Mouse (Mus musculus) kidney, postnatal 10 days (tissue): ENCODE data around the gene Ap1b1.

ENCODE experiments used
- DNase-seq: peaks from one replicate; pipeline ENCODE4 v3.0.0; 2021; ENCODE audit warnings: mixed read lengths

Gene Ap1b1

DNA sequence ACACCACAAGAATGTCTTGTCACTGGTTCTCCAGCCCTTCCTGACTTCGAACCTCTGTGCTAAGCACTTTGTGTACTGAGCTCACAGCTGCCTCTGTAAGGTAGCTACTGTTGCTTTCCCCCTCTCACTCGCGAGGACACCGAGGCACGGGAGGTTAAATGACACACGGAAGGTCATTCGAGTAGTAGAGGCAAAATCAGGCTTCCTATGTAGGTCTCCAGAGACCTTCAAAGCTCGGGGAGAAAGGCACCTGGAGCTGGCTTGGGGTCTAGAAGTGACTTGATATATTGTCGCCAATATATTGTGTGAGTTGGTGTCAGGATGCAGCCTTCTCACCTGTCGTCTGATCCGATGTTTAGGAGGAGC lies 846 bp downstream of the Ap1b1 start:
- no peak for DNase-seq

DNA sequence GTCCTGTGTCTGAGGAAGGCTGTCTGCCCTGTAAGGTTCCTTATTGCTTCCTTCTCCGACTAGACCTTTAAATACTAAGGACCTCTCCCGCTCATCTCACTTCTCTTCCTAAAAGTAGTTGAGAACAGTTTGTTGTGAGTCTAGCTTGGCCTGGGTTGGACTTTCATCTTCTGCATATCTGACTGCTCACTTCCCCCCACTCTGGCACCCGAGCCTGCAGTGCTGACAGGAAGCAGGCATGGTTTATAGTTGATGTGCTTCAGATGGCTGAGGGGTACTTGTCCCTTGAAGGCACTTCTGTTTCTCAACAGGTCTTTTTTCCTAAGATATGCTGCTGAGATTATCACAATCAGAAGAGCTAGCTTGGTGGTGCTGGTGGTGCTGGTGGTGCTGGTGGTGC lies 2.6 kb downstream of the Ap1b1 start:
- DNase-seq: peak; percentile 38

DNA sequence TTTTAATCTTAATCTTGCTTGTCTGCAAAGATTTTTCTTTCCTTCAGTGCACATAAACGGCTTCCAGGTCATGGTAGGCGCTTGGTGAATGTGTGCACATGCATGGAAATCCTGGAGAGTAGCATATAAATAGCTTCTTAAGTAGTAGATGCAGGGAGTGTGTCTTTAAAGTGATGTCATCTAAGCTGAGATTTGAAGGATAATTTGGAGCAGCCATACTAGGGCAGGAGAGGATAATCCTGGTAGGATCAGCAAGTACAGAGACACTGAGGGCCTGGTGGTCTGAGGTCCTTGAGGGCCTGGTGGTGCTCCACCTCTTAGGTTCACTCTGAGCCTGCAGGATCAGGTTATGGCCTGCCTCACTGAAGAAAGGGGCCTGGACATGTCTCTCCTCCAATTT lies 5.8 kb downstream of the Ap1b1 start:
- no peak for DNase-seq

DNA sequence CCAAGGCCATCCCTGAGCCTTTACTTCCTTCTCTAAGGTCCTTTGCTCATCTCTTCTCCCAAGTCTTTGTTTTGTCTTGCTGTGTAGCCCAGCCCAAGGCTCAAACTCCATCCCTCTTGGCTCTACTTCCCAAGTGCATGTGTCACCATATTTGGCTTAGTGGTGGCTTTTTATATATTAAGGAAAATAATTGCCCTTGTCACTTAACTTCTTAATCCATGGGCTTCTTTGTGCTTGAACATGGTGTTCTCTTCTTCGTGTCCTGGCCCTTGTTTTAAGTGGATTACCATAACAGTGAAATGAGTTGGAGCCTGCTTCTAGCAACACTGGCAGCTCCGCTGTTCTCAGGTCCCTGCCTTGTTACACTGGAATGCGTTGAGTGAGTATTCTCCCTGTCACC lies 9.1 kb downstream of the Ap1b1 start:
- no peak for DNase-seq

DNA sequence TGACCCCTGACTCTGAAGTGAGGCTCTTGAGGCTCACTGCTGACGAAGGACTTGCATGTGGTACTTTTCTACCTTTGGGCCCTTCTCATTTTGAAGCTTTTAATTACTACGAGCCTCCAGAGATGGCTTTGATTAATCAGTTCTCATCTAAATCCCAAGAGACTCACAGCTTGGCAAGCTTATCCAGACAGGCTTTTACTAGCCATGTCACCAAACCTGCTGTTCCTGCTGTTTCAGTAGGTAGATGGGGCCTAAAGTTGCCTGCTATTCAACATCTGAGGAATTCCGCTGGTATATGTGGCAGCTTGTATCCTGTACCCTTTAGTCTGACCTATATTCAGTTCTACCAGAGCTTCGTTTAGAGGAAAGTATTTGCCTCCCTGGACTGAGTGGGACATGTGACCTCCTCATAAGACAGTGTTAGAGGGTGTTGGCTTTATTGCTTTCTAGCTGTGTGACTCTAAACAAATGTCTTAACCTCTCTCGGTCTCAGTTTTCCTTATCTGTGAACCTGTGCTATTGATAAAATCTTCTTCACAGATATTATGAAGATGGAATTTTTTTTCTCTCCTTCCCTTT lies 10.1 kb downstream of the Ap1b1 start:
- DNase-seq: no peak

DNA sequence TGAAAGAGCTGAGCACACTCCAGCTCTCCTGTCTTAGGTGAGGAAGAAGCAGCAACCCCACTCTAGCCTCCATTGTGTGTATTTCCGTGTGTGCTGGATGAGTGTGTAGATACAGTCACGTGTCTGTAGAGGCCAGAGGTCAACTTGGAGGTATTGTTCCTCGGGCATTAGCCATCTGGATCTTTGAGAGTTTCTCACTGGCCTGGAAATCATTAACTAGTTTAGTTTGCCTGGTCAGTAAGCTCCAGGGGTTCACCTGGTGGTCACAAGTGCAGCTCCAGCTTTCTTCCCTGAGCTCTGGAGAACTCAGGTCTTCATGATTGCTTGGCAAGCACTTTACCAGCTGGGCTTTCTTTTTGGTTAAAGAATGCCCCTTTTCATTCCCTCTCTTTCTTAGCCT lies 11.7 kb downstream of the Ap1b1 start:
- DNase-seq: peak; percentile 75

DNA sequence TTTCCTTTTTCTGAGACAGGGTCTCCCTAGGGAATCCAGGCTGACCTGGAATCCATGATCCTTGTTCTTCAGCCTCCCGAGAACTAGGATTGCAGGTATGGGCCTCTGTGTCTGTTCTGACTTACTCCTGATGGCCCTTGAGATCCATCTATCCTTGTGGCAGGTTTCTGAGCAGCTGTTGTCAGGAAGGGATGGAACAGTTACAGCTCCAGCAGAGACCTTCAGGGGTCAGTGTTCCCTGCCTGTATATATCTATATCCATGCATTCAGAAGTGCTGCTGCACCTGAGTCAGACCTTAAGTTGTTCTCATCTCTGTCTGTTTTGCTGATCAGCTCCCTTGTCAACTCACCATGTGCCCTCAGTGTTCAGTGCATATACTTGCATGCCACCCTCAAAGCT lies 12.1 kb downstream of the Ap1b1 start:
- DNase-seq: no peak

DNA sequence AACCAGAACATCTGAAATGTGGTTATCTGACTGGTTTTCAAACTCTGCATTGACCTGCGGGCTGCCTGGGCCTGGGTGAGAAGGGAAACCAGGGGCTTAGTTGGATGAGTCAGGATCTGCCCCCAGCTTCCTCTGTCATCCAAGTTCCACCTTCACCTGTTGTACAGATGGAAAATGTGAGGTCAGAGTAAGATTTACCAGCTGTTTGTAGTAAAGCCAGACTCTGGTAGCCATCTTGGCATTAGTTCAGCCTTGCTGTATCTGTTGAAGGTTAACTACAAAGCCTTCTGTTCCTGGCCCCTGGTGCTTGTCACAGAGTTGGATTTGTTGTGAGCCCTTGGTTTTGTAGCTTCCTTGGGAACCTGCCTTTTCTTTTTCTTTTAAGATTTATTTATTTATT lies 13.6 kb downstream of the Ap1b1 start:
- no peak for DNase-seq

DNA sequence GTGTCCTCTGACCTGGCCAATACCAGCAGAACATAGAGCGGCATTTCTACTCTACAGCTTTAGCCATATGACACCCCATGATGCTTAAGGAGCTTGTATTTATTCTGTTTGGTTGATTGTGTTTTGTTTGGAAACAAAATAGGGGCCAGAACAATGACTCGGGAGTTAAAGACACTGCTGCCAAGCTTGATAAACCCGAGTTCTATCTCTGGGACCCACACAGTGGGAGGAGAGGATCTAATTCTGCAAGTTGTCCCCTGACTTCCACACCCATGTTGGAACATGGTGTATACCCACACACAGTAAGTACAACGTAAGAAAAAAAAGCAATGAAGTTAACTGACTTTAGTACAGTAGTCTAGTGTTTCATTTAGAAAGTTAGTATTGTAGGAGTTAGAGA lies 16.2 kb downstream of the Ap1b1 start:
- no peak for DNase-seq

DNA sequence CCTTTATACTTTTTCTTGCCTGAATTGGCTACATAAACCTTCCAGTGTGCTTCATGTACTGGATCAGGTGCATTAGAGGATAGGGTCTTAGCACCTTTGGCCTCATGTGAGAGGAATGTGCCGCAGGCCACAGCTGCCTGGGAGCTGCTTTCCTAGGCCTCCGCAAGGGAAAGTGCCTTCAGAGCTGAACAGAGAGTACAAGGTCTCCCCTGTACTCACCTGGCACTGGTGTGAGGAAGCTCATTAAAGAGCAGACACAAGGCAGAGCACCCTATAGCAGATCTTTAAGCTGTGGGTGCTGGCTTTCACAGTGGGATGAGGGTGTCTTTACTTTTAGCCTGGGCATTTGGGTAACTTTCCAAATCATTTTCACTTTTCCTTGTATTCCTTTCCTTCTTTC lies 18.9 kb downstream of the Ap1b1 start:
- DNase-seq: no peak

DNA sequence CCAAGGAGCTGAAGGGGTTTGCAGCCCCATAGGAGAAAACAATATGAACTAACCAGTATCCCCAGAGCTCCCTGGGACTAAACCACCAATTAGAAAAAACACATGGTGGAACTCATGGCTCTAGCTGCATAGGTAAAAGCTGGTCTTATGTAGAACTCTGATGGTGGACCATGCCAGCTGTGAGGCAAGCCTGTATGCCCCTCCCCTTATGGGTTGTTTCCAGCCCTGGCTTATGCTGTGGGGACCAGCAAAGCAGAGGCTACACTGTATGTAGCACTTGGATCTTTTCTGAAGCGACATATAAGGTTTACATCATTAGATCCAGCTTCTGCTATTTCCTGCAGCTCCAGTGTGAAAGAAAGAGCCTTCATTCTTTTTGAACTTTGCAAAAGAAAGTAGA lies 20.6 kb downstream of the Ap1b1 start:
- DNase-seq: peak; percentile 19

DNA sequence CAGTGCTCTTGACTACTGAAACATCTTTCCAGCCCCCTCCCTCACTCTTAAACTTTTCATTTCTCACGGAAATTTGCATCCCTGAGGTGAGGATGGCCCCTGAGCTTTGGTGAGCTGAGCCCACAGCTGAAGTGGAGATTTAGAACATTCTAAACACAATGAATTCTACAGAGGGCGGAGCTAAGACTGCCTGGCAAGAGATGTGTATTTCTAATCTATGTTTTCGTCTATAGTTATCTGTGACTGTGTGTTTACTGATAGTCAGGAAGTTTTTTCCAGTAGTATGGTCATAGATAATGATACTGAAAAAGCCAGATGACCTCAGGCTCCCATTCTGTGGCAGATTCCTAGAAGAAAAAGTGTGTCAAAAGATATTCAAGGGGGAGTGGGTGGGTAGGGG lies 22.2 kb downstream of the Ap1b1 start:
- no peak for DNase-seq

DNA sequence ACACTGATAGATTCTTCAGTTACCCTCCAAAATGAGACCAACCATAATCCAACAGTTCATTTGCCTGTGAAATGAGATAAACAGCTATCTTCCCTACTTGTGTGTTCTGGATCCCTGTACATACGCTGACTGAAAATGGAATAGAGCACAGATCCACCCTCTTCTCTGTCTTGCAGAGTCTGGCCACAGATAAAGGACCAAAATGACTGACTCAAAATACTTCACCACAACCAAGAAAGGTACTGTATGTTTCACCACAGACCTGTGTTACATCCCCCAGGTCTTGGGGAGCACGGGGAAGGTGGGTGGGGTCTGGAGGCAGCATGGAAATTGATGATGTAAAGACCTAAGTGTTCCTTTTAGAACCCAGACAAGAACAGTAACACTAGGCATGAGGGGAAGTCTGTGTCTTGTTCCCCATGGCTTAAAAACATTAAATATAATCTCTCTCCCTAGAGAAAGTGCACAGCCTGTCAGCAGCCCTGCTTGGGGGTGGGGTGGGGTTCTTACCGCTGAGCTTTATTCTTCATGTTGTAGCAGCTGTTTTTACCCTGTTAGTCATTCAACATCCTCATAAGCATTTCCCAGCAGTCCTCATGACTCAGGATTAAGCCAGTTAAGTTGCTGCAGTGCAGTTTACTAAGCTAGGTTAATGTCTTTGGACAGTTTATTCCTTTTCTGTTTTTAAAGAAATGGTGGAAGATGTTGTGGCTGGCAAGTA lies 22.9 kb downstream of the Ap1b1 start:
- DNase-seq: no peak

DNA sequence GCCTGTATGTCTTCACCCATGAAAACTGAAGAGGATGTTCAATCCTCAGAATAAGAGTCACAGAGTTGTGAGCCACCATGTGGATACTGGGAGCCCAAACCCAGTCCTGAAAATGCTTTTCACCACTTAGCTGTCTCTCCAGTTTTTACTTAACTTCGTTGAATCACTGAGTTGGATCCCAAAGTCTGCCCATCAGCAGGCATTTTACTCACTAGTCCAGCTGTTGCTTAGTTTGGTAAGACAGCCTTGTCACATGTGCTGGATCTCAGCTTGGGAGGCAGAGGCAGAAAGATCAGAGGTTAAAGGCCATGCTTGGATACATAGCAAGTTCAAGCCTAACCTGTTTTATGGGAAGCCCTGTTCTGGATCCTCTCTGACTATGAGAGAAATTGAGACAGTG lies 23.6 kb downstream of the Ap1b1 start:
- no peak for DNase-seq

DNA sequence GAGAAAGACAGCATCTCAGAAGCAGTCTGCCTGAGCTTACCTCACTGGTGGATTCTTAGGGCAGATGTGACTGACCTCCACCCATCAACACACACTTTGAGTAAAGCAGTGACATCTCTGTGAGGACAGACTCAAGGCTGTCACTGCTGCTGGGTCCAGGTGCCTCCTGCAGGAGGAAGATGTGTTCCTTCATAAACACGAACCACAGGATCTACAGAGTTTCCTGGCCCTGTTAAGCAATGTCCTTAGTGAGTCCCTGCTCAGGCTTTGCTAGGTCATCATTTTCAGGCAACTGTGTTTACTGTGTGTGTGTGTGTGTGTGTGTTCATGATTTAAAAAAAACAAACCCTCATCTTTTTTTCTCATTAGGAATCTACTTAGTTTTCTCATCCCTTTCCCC lies 24.9 kb downstream of the Ap1b1 start:
- DNase-seq: no peak

DNA sequence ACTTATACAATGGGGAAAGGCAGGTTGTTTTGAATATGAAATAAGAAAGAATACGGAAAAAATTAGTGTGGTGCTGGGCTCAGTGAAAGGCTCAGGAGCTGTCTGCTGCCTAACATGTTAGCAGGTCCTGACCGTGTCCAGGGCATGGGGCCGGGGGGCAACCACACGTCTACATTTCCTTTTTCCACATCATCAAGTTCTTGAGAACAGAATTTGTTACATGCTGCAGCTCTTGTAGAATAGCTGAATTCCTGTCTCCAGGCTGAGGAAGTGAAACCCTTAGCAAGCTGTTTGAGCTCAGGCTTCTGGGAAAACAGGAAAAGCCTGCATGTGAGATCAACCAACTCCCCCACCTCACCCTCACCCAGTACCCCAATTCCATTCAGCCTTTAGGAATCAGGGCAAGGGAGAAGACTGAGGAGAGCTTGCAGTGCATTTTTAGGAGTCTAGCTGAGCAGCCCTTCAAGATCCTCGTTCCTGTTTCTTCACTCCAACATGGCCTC lies 25.6 kb downstream of the Ap1b1 start:
- DNase-seq: no peak

DNA sequence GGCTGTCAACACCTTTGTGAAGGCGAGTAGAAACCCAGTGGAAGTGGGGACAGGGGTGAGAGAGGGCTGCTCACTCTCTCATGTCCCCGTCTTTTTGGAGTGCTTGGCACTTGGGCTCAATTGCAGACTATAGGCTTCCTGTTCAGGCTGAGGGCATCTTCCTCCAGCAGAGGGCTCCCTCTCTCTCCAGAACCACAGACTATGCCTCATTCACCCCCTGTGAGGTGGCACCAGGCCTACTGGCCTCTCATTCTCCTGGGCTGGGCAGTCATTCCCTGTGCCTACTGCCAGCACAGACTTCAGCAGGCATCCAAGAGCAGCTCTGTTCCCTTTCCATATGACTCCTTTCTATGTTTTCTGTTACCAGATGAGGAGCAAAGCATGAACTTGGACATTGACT lies 29.1 kb downstream of the Ap1b1 start:
- peak; percentile 75 for DNase-seq

DNA sequence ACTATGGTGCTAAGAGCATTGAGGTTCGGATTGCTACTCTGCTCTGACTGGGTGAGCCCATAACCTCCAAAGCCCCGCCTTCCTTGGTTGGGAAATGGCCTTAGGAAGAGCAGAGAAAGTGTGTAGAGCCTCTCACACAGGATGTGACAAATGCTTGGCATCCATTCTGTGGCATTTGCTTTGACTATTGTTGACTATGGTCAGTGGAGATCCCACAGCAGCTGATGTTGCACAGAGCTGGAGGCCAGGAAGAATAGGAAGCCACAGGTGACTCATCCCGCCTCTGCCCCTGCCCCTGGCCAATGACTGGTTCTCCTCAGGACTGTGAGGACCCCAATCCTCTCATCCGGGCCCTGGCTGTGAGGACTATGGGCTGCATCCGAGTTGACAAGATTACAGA lies 29.7 kb downstream of the Ap1b1 start:
- DNase-seq: no peak

DNA sequence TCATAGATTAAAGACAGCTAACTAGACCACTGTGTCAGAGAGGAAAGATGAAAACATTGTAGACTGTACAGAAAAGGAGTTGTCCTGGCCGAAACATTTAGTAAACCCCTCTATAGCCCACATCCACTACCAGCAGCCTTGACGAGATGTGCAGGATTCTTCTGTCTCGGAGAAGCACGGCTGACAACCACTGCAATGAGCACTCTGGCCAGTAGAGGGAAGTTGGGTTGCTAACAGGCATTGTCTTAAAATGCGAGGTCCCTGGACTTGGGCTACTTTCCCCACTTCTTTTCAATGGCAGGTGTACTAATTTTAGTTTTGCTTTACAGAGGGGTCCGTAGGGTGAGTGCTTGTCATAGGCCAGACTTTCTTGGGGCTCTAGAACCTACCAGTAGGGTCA lies 30.9 kb downstream of the Ap1b1 start:
- DNase-seq: peak; percentile 52

DNA sequence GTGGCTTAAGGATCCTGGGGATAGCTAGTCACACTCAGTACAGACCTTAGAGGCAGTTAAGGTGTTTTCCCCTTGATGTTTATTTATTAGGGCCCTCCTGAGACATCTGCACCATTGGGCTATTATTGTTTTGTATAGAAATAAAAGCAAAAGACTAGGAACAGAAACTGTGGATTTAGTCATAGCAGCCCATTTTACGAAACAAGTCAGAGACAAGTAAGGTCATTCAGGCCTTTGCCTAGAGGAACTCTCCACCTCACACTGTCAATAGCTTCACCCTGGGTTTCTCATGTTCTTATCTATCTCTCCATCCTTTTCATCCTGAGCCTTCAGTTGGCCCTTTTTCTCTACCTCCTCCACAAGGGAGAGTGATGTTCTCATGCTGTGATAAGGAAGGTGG lies 38.5 kb downstream of the Ap1b1 start:
- DNase-seq: no peak

DNA sequence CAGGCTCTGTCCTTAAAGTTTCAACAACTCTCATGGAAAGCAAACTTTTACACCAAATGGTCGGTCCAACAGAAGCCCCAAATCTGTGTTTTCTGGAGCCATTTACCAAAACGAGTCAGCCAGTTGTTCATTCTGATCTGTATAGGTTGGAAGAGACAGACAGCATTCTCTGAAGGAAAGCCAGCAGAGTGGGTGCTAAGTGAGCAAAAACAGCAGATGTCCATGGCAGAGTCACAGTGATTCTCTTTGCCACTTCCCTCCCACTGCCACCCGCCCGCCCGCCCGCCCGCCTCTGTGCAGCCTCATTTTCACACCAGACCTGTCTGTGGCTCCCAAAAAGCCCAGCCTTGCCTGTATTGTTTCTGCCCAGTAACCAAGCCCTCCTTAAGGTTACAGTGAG lies 41.6 kb downstream of the Ap1b1 start:
- DNase-seq: no peak

DNA sequence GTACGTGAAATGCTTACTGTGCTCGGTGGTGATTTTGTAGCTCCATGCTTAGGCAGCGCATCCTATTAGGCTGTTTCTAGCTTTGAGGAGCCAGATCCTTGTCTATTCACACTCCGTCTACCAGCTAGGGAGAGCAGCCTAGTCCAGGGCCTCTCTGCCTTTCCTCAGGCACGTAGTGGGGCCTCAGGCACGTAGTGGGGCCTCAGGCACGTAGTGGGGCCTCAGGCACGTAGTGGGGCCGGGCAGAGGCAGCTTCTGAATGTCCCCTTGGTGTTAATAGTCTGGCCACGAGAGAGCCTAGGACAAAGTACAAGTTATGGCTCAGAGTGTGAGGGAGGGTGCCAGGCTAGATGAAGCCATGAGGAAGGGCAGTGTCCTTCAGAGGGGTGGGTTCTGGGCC lies 46.1 kb downstream of the Ap1b1 start:
- no peak for DNase-seq

DNA sequence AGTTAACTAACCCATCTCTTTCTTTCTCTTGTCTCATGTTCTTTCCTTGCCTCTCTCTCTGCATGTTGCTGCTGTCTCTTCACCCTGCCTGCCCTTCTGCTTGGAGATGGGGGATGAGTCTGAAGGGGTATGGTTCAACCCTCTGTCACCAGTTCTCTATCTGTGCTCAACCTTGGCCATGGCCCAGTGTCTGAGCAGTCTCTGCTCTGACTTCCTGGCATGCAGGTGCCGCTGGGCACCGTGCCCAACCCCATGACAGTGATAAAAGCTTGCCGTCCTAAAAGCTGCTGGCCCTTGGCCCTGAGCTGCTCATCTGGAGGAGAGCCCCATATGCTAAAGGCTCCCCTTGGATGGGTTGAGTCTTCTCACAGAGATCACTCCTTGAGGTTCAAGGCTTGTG lies 46.5 kb downstream of the Ap1b1 start:
- peak; percentile 55 for DNase-seq

DNA sequence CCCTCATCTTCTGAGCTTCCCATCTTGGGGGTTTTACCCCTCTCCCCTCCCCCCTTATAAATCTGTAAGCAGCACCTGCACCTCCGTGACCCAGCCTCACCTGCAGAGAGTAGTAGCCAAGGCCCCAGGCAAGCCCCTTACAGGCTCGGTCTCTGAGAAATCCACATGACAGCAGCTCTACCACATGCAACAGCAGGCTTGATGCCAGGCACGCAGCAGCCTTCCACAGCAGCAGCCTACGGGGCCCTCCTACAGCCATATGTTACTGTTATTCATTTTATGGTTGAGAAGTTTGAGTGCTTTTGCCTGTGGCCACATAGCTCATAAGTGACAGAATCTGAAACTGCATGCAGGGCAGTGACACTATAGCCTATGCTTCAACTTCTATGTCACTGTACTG lies 48.8 kb downstream of the Ap1b1 start:
- no peak for DNase-seq
